Mouse (Mus musculus) monocyte, adult 5-6 weeks (primary cell): Measurements from ENCODE around the gene Cisd2. TPM values are rescaled to one million over a fixed set of nuclear protein-coding genes. Genes with fewer than 3 reads are reported as not detected.

Experiments used
- total RNA-seq: library from RNA; stranded (forward); fragments of 200-1000, 200-491, 200-594 nt; gene quantifications from 3 replicates; pipeline ENCODE4 v1.2.3, GENCODE M21; 2017

The Cisd2 gene
- total RNA-seq, 1 experiment from 2014 or later, result 47.2 TPM

Other genes with a start within 250 kb of the Cisd2 start
- 1.8 to 2.4 TPM (median 2.0 TPM) in 3 replicates for gene Cenpe, start 211.4 kb downstream of the Cisd2 start, total RNA-seq
- not detected in 3 replicates for gene Bdh2, start 142.7 kb downstream of the Cisd2 start, total RNA-seq
- not detected in 3 replicates for gene Slc9b2, start 116.2 kb downstream of the Cisd2 start, total RNA-seq
- 0.95 TPM in 1 of 3 replicates, not detected in the others for gene Slc9b1, start 75.9 kb downstream of the Cisd2 start, total RNA-seq
- gene Ube2d3, start 14.2 kb upstream of the Cisd2 start, total RNA-seq, result 588 to 777 TPM (median 773 TPM) in 3 replicates
- 41.5 to 56.4 TPM (median 47.4 TPM) in 3 replicates for gene Manba, start 61.7 kb upstream of the Cisd2 start, total RNA-seq